In genomic region chr15:60967841-60968548, GRCm38 (mm10) we compare ENCODE assay signal across 15 mouse cellular contexts. TPM values are rescaled to one million over a fixed set of nuclear protein-coding genes. Genes with fewer than 3 reads are reported as not detected.
DNase-seq lines count a peak whose midpoint lies in the region; ATAC-seq lines count a peak whose summit lies in the region.
"Had no signal": no experiment of that assay in that cellular context is flagged by ENCODE, and none has a peak within 500 bp of the region (broad histone marks: within the 10 kb centered on the region; RNA-seq: fewer than 3 reads in every experiment).

No protein-coding gene starts in this region.

- DNase-seq in kidney, adult 18-20 months = no peak
- DNase-seq in forebrain, embryonic 14.5 days (ENCODE audit: low spot score) = peak; percentile 79
- peak; percentile 92 for DNase-seq in midbrain, embryonic 11.5 days (ENCODE audit: low spot score, missing footprints)
- peak; percentile 78 for DNase-seq in retina, postnatal 1 day
- no peak for DNase-seq in adrenal gland, adult 18-20 months (ENCODE audit: low spot score in 2 of 2)
- no peak for DNase-seq in natural killer cell, adult 2 months (ENCODE audit: low spot score in 2 of 2)
- DNase-seq: kidney, postnatal 36 days; left cerebral cortex, postnatal 4 days; lung, embryonic 14.5 days; right cerebral cortex, postnatal 25 days had no signal

- H3K27me3 ChIP-seq in kidney, embryonic 16.5 days (ENCODE audit: insufficient read depth, low read length) = 0 out of 2 replicates have a peak, but pooled peaks cover 2% of the 10 kb centered on the region
- H3K27me3 ChIP-seq in forebrain, embryonic 14.5 days (replicated peaks; ENCODE audit: control insufficient read depth, insufficient read depth, low read length) = no peaks in the 10 kb centered on the region
- H3K27me3 ChIP-seq in midbrain, embryonic 11.5 days (ENCODE audit: control insufficient read depth, insufficient read depth, low read length) = no peaks in the 10 kb centered on the region

- H3K4me2 ChIP-seq in kidney, embryonic 16.5 days (replicated peaks; ENCODE audit: low read depth, low read length) = no peak overlapping the region
- 0 out of 2 replicates have a peak overlapping the region, but pooled peaks have one; percentile 3 for H3K4me2 ChIP-seq in forebrain, embryonic 14.5 days (ENCODE audit: low read length)
- no peak overlapping the region for H3K4me2 ChIP-seq in midbrain, embryonic 11.5 days
- H3K4me2 ChIP-seq: lung, embryonic 14.5 days had no signal

- H3K36me3 ChIP-seq in kidney, embryonic 16.5 days (ENCODE audit: insufficient read depth, low read length) = no peaks in the 10 kb centered on the region
- no peaks in the 10 kb centered on the region for H3K36me3 ChIP-seq in forebrain, embryonic 14.5 days (ENCODE audit: control insufficient read depth, insufficient read depth, low read length)
- H3K36me3 ChIP-seq in midbrain, embryonic 11.5 days (ENCODE audit: control insufficient read depth, insufficient read depth, low read length) = no peaks in the 10 kb centered on the region

- ATAC-seq in kidney, embryonic 16.5 days (ENCODE audit: low FRiP score, low TSS enrichment) = peak; percentile 84
- ATAC-seq in forebrain, embryonic 14.5 days = peak; percentile 92
- ATAC-seq in midbrain, embryonic 11.5 days (ENCODE audit: low FRiP score) = peak; percentile 94
- no peak for ATAC-seq in granulocyte monocyte progenitor cell, adult 5-6 weeks (replicated peaks; ENCODE audit: poor library complexity, severe bottlenecking)

- H3K9ac ChIP-seq in kidney, embryonic 16.5 days (replicated peaks; ENCODE audit: low read length) = no peak overlapping the region
- H3K9ac ChIP-seq in forebrain, embryonic 14.5 days (ENCODE audit: low read length) = no peak overlapping the region
- no peak overlapping the region for H3K9ac ChIP-seq in midbrain, embryonic 11.5 days (ENCODE audit: low read length)
- H3K9ac ChIP-seq: lung, embryonic 14.5 days had no signal

- H3K27ac ChIP-seq in kidney, embryonic 16.5 days (ENCODE audit: low read length) = no peak overlapping the region
- H3K27ac ChIP-seq in forebrain, embryonic 14.5 days (ENCODE audit: low read depth, low read length) = 0 out of 2 replicates have a peak overlapping the region, but pooled peaks have one; percentile 36
- H3K27ac ChIP-seq in midbrain, embryonic 11.5 days (ENCODE audit: low read depth, low read length) = peak overlapping the region; percentile 62

- peaks cover 5% of the 10 kb centered on the region; the same call in 1 of the 2 replicates for H3K4me1 ChIP-seq in kidney, embryonic 16.5 days (ENCODE audit: insufficient read depth, low read length)
- H3K4me1 ChIP-seq in forebrain, embryonic 14.5 days (ENCODE audit: control insufficient read depth, insufficient read depth, low read length) = peaks cover 8% of the 10 kb centered on the region; the same call in 1 of the 2 replicates
- H3K4me1 ChIP-seq in midbrain, embryonic 11.5 days (ENCODE audit: control insufficient read depth, insufficient read depth, low read length) = peaks cover 8% of the 10 kb centered on the region; the same call in 1 of the 2 replicates

- WGBS in kidney, embryonic 16.5 days = 30% methylated on average over 9 of the region's 9 CpGs
- WGBS in forebrain, embryonic 14.5 days = 12% methylated on average over 9 of the region's 9 CpGs
- 31% methylated on average over 9 of the region's 9 CpGs for WGBS in midbrain, embryonic 11.5 days

- no peaks in the 10 kb centered on the region for H3K9me3 ChIP-seq in kidney, embryonic 16.5 days (ENCODE audit: low read length)
- H3K9me3 ChIP-seq in forebrain, embryonic 14.5 days (replicated peaks; ENCODE audit: control insufficient read depth, low read length) = no peaks in the 10 kb centered on the region
- no peaks in the 10 kb centered on the region for H3K9me3 ChIP-seq in midbrain, embryonic 11.5 days (ENCODE audit: control insufficient read depth, low read length)

- H3K4me3 ChIP-seq in kidney, embryonic 16.5 days (ENCODE audit: low read length) = no peak overlapping the region
- H3K4me3 ChIP-seq in forebrain, embryonic 14.5 days (ENCODE audit: low read depth, low read length) = no peak overlapping the region
- no peak overlapping the region for H3K4me3 ChIP-seq in midbrain, embryonic 11.5 days (ENCODE audit: low read depth, low read length)

RNA-seq across cellular contexts. Expression of gene A1bg, which starts 45.2 kb away (rescaled TPM):
- not detected in 2 replicates for polyA plus RNA-seq in kidney, embryonic 16.5 days (2015; fragmentation: Nextera tagmentation; extraction: Ambion mirVana)
- polyA plus RNA-seq in forebrain, embryonic 14.5 days (2014; fragmentation: Nextera tagmentation; extraction: Ambion mirVana) = not detected in 2 replicates
- polyA plus RNA-seq in midbrain, embryonic 11.5 days (2014; fragmentation: Nextera tagmentation; extraction: Ambion mirVana) = not detected in 2 replicates
- under 1 TPM in 1 of 2 experiments, not detected in 1; 0.43 TPM for total RNA-seq in adrenal gland, adult 18-20 months (2021)
- not detected in 2 replicates for total RNA-seq in granulocyte monocyte progenitor cell, adult 5-6 weeks (2014; fragmentation: Nextera tagmentation)
- total RNA-seq in granulocyte monocyte progenitor cell, adult 5-6 weeks (2017) = not detected in 2 replicates
- total RNA-seq: left cerebral cortex, postnatal 4 days had no signal
- polyA plus RNA-seq: cortical plate, adult 2 months; heart, postnatal 0 days; lung, embryonic 14.5 days; testis, adult 2 months had no signal

Comparison
In these comparisons a context has a peak if more than half of its experiments do, and no peak if none do; other contexts are left out.
1. DNase-seq: peak in forebrain, embryonic 14.5 days (single experiment), midbrain, embryonic 11.5 days (single experiment) and retina, postnatal 1 day (single experiment); none in kidney, adult 18-20 months (single experiment), adrenal gland, adult 18-20 months (0 of 2) and natural killer cell, adult 2 months (0 of 2).